Mouse (Mus musculus) heart, embryonic 10.5 days (tissue): ENCODE measurements around the gene Aoc1. TPM values are rescaled to one million over a fixed set of nuclear protein-coding genes. Genes with fewer than 3 reads are reported as not detected.

Experiments used
- DNase-seq: peaks from one replicate; pipeline ENCODE4 v3.0.0-alpha.2; 2017; ENCODE audit warnings: low spot score
- H3K27ac ChIP-seq: fragments of 300-500 bp; sonication (generic); 2 replicates; pipeline ENCODE4 v1.5.1; 2016; ENCODE audit warnings: mild to moderate bottlenecking
- H3K27me3 ChIP-seq: fragments of 300-500 bp; sonication (generic); 2 replicates; pipeline ENCODE4 v1.6.1; 2016; ENCODE audit warnings: mild to moderate bottlenecking; ENCODE audit not compliant: poor library complexity, insufficient read depth, severe bottlenecking
- H3K36me3 ChIP-seq: fragments of 300-500 bp; sonication (generic); 2 replicates; pipeline ENCODE4 v1.6.1; 2016; ENCODE audit warnings: mild to moderate bottlenecking, moderate library complexity
- H3K4me1 ChIP-seq: fragments of 300-500 bp; sonication (generic); 2 replicates; pipeline ENCODE4 v1.6.1; 2016; ENCODE audit warnings: mild to moderate bottlenecking
- H3K4me3 ChIP-seq: fragments of 300-500 bp; sonication (generic); 2 replicates; pipeline ENCODE4 v1.5.1; 2016; ENCODE audit warnings: mild to moderate bottlenecking, moderate library complexity
- H3K9me3 ChIP-seq: fragments of 300-500 bp; sonication (generic); 2 replicates; pipeline ENCODE4 v1.6.1; 2016; ENCODE audit warnings: mild to moderate bottlenecking, moderate library complexity
- WGBS: fragments of 180-500 bp; shearing (Covaris S2); methylation state at CpG from one replicate; pipeline ENCODE4 v1.1.7; 2016; 5-methylcytosine and 5-hydroxymethylcytosine counted together
- polyA plus RNA-seq: library from polyadenylated mRNA; unstranded; fragments of >200 nt; fragmentation: Nextera tagmentation; extraction: Ambion mirVana; gene quantifications from 2 replicates; pipeline ENCODE4 v1.2.1, GENCODE M21; 2016

Gene Aoc1
- polyA plus RNA-seq, 1 experiment from 2014 or later = not detected

- H3K36me3 ChIP-seq = no peaks in the 10 kb centered on the region
- no peak overlapping the region for H3K27ac ChIP-seq
- H3K27me3 ChIP-seq = no peaks in the 10 kb centered on the region
- no peaks in the 10 kb centered on the region for H3K9me3 ChIP-seq
- peak; percentile 67 for DNase-seq
- H3K4me3 ChIP-seq = no peak overlapping the region
- 74% methylated on average over 5 of the region's 5 CpGs for WGBS
- H3K4me1 ChIP-seq = no peaks in the 10 kb centered on the region
These were observed 81.5 kb downstream of the Aoc1 start for GRCm38 (mm10) chr6:48954211-48954610.

- Histone ChIP-seq H3K27ac (no peak overlapping the region), H3K36me3 (no peaks in the 10 kb centered on the region), H3K9me3 (no peaks in the 10 kb centered on the region), H3K4me3 (no peak overlapping the region), H3K4me1 (no peaks in the 10 kb centered on the region), H3K27me3 (no peaks in the 10 kb centered on the region)
- peak; percentile 61 for DNase-seq
- 33% methylated on average over 1 of the region's 1 CpGs for WGBS
These were observed 82.2 kb downstream of the Aoc1 start for GRCm38 (mm10) chr6:48954946-48955345.

GRCm38 (mm10) chr6:48956785-48957184 is 84.1 kb downstream of the Aoc1 start:
- DNase-seq = peak; percentile 56
- 82% methylated on average over 4 of the region's 4 CpGs for WGBS
- H3K9me3 ChIP-seq = no peaks in the 10 kb centered on the region
- no peak overlapping the region for H3K27ac ChIP-seq
- no peaks in the 10 kb centered on the region for H3K36me3 ChIP-seq
- no peak overlapping the region for H3K4me3 ChIP-seq
- H3K4me1 ChIP-seq = no peaks in the 10 kb centered on the region
- H3K27me3 ChIP-seq = no peaks in the 10 kb centered on the region

GRCm38 (mm10) chr6:48958053-48958452 is 85.4 kb downstream of the Aoc1 start:
- DNase-seq = no peak

More at GRCm38 (mm10) chr6:48958053-48958452, 85.4 kb downstream of the Aoc1 start:
- 67% methylated on average over 1 of the region's 1 CpGs for WGBS
- no peaks in the 10 kb centered on the region for H3K27me3 ChIP-seq
- H3K4me3 ChIP-seq = no peak overlapping the region
- H3K27ac ChIP-seq = no peak overlapping the region
- no peaks in the 10 kb centered on the region for H3K36me3 ChIP-seq
- no peaks in the 10 kb centered on the region for H3K9me3 ChIP-seq
- no peaks in the 10 kb centered on the region for H3K4me1 ChIP-seq

Other genes with a start within 250 kb of the Aoc1 start
- gene AI854703, start 246.1 kb upstream of the Aoc1 start, polyA plus RNA-seq = 0.90 and 1.6 TPM in 2 replicates
- 0.70 and 0.87 TPM in 2 replicates for gene Gimap8, start 225.7 kb upstream of the Aoc1 start, polyA plus RNA-seq
- gene Gimap9, start 196.8 kb upstream of the Aoc1 start, polyA plus RNA-seq = 7.4 and 8.7 TPM in 2 replicates
- gene Gimap4, start 188.3 kb upstream of the Aoc1 start, polyA plus RNA-seq = 6.4 and 10.6 TPM in 2 replicates
- gene Gimap6, start 164.7 kb upstream of the Aoc1 start, polyA plus RNA-seq = 21.3 and 26.0 TPM in 2 replicates
- gene Gm28053, start 154.3 kb upstream of the Aoc1 start, polyA plus RNA-seq = 1.9 and 2.5 TPM in 2 replicates
- not detected in 2 replicates for gene Gimap7, start 154.3 kb upstream of the Aoc1 start, polyA plus RNA-seq
- 14.6 and 19.0 TPM in 2 replicates for gene Gimap1, start 133.8 kb upstream of the Aoc1 start, polyA plus RNA-seq
- 2.7 and 4.0 TPM in 2 replicates for gene Gimap5, start 126.7 kb upstream of the Aoc1 start, polyA plus RNA-seq
- 0.11 TPM in 1 of 2 replicates, not detected in the other for gene Gimap3, start 102.0 kb upstream of the Aoc1 start, polyA plus RNA-seq
- gene Tmem176a, start 32.0 kb upstream of the Aoc1 start, polyA plus RNA-seq = 65.3 and 84.3 TPM in 2 replicates
- gene Tmem176b, start 31.4 kb upstream of the Aoc1 start, polyA plus RNA-seq = 150 and 178 TPM in 2 replicates
- gene 1600015I10Rik, start 57.0 kb downstream of the Aoc1 start, polyA plus RNA-seq = 0.05 TPM in 1 of 2 replicates, not detected in the other
- not detected in 2 replicates for gene Doxl2, start 102.1 kb downstream of the Aoc1 start, polyA plus RNA-seq
- not detected in 2 replicates for gene Svs1, start 114.0 kb downstream of the Aoc1 start, polyA plus RNA-seq
- 0.05 TPM in 2 replicates for gene Gpnmb, start 163.7 kb downstream of the Aoc1 start, polyA plus RNA-seq
- 60.2 and 63.1 TPM in 2 replicates for gene Malsu1, start 200.9 kb downstream of the Aoc1 start, polyA plus RNA-seq